Comparison of ENCODE assay signal across 17 mouse cellular contexts in genomic region chr13:81639624-81640023, GRCm38 (mm10). TPM values are rescaled to one million over a fixed set of nuclear protein-coding genes. Genes with fewer than 3 reads are reported as not detected.
DNase-seq lines count a peak whose midpoint lies in the region; ATAC-seq and TF ChIP-seq lines count a peak whose summit lies in the region.
"Had no signal": no experiment of that assay in that cellular context is flagged by ENCODE, and none has a peak within 500 bp of the region (broad histone marks: within the 10 kb centered on the region; RNA-seq: fewer than 3 reads in every experiment).

No protein-coding gene starts in this region.

- TF ChIP-seq EP300 in ES-Bruce4 (IDR thresholded peaks at IDR 0.05; ENCODE audit: insufficient read depth, low read depth, low read length): peak; percentile 72

- peaks cover 2% of the 10 kb centered on the region for H3K4me1 ChIP-seq in ES-Bruce4 (ENCODE audit: control insufficient read depth, insufficient read depth, low read length)
- H3K4me1 ChIP-seq in forebrain, embryonic 12.5 days: peaks cover 23% of the 10 kb centered on the region

- no peak overlapping the region for H3K4me2 ChIP-seq in forebrain, embryonic 12.5 days
- H3K4me2 ChIP-seq: limb, embryonic 12.5 days had no signal

- no peak overlapping the region for H3K4me3 ChIP-seq in ES-Bruce4 (ENCODE audit: low read depth, low read length)
- H3K4me3 ChIP-seq in forebrain, embryonic 12.5 days (replicated peaks): no peak overlapping the region
- H3K4me3 ChIP-seq: limb, embryonic 12.5 days had no signal

- WGBS in forebrain, embryonic 12.5 days: 6% methylated on average over 4 of the region's 4 CpGs

- H3K9me3 ChIP-seq in ES-Bruce4 (replicated peaks; ENCODE audit: control insufficient read depth, insufficient read depth, low read length, poor library complexity, severe bottlenecking): no peaks in the 10 kb centered on the region
- H3K9me3 ChIP-seq in forebrain, embryonic 12.5 days: no peaks in the 10 kb centered on the region
- H3K9me3 ChIP-seq: limb, embryonic 12.5 days had no signal

- no peak for TF ChIP-seq POLR2A in ES-Bruce4 (IDR thresholded peaks at IDR 0.05; ENCODE audit: insufficient read depth, low read length)

- H3K27ac ChIP-seq in ES-Bruce4 (ENCODE audit: insufficient read depth, low read length): no peak overlapping the region
- no peak overlapping the region for H3K27ac ChIP-seq in forebrain, embryonic 12.5 days
- H3K27ac ChIP-seq: limb, embryonic 12.5 days had no signal

- H3K27me3 ChIP-seq in ES-Bruce4 (ENCODE audit: control insufficient read depth, insufficient read depth, low read length, poor library complexity, severe bottlenecking): no peaks in the 10 kb centered on the region
- H3K27me3 ChIP-seq in forebrain, embryonic 12.5 days: no peaks in the 10 kb centered on the region

- H3K9ac ChIP-seq in ES-Bruce4 (ENCODE audit: low read depth, poor library complexity, severe bottlenecking): no peak overlapping the region
- no peak overlapping the region for H3K9ac ChIP-seq in forebrain, embryonic 12.5 days
- H3K9ac ChIP-seq: limb, embryonic 12.5 days; liver, postnatal 0 days had no signal

- TF ChIP-seq CTCF in ES-Bruce4 (IDR thresholded peaks at IDR 0.05; ENCODE audit: low read depth, low read length): no peak

- ATAC-seq in forebrain, embryonic 12.5 days (ENCODE audit: low FRiP score): peak; percentile 70
- no peak for ATAC-seq in cerebellum, adult (ENCODE audit: insufficient number of reproducible peaks, low FRiP score, low TSS enrichment)
- ATAC-seq: CD4-positive, CD25-positive, alpha-beta regulatory T cell, adult 4 months; liver, postnatal 0 days had no signal

- H3K36me3 ChIP-seq in ES-Bruce4 (ENCODE audit: control insufficient read depth, insufficient read depth, low read length, poor library complexity, severe bottlenecking): peaks cover 2% of the 10 kb centered on the region; the same call in 1 of the 2 replicates
- H3K36me3 ChIP-seq in forebrain, embryonic 12.5 days (replicated peaks): no peaks in the 10 kb centered on the region
- H3K36me3 ChIP-seq: limb, embryonic 12.5 days had no signal

- peak; percentile 15 for DNase-seq in ZHBTc4 (ENCODE audit: low read depth, low spot score)
- DNase-seq in mesoderm, embryonic 11.5 days (ENCODE audit: low read depth, low spot score): peak; percentile 66
- no peak for DNase-seq in testis, postnatal 10 days (ENCODE audit: low spot score)
- DNase-seq in thymus, postnatal 14 days: no peak
- DNase-seq: cerebellum, adult 18-20 months; heart, postnatal 4 days; kidney, adult 8-10 months; kidney, postnatal 4 days; layer of hippocampus, postnatal 36 days; liver, postnatal 0 days; lung, postnatal 36 days; spleen, adult 18-20 months had no signal

RNA-seq across cellular contexts. Expression of gene Adgrv1, which starts 6.7 kb away (rescaled TPM):
- 11.3 and 14.2 TPM in 2 replicates for polyA plus RNA-seq in ES-Bruce4 (2011; ENCODE audit: insufficient read depth, insufficient read length, low read depth, missing spikeins)
- 44.5 and 44.7 TPM in 2 replicates for polyA plus RNA-seq in forebrain, embryonic 12.5 days (2016; fragmentation: Nextera tagmentation; extraction: Ambion mirVana)
- polyA plus RNA-seq: CD4-positive, CD25-positive, alpha-beta regulatory T cell, adult 4 months had no signal

RNA-seq across cellular contexts. Expression of gene Lysmd3, which starts 17.8 kb away (rescaled TPM):
- polyA plus RNA-seq in ES-Bruce4 (2011; ENCODE audit: insufficient read depth, insufficient read length, low read depth, missing spikeins): 21.0 and 28.7 TPM in 2 replicates
- 22.2 and 26.3 TPM in 2 replicates for polyA plus RNA-seq in forebrain, embryonic 12.5 days (2016; fragmentation: Nextera tagmentation; extraction: Ambion mirVana)

Comparison
In these comparisons a context has a peak if more than half of its experiments do, and no peak if none do; other contexts are left out.
1. DNase-seq: peak in ZHBTc4 (single experiment) and mesoderm, embryonic 11.5 days (single experiment); none in testis, postnatal 10 days (single experiment) and thymus, postnatal 14 days (single experiment).